Mouse (Mus musculus): ENCODE results near the gene Rfx4. TPM values are rescaled to one million over a fixed set of nuclear protein-coding genes. Genes with fewer than 3 reads are reported as not detected.

The Rfx4 gene
- polyA plus RNA-seq, 1 experiment from 2014 or later: 0.15 TPM

DNA sequence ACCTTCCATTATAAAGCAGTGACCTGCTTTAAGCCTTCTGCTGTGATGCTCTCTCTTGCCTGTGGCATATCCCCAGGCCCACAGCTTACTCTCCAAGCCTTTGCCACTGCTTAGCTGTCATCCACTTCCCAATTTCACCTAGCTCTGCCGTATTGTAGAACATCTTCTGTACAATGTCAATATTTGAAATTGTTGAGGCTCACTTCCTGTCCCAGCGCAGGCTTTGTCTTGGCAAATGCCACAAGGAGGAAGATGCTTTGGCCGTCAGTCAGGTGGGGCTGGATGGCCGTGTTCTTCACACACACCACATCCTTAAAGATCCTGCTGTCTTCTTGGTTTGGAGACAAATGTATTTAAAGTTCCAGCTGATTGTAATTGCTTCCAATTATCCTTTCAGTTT lies 29.5 kb downstream of the Rfx4 start:
- Histone ChIP-seq H3K9ac (no peak overlapping the region), H3K27ac (replicated peaks) (no peak overlapping the region), H3K27me3 (no peaks in the 10 kb centered on the region), H3K9me3 (replicated peaks) (no peaks in the 10 kb centered on the region), H3K4me3 (replicated peaks) (no peak overlapping the region), H3K4me2 (replicated peaks) (no peak overlapping the region), H3K4me1 (no peaks in the 10 kb centered on the region), H3K36me3 (no peaks in the 10 kb centered on the region)
- ATAC-seq (ENCODE audit: insufficient number of reproducible peaks, low FRiP score, low TSS enrichment, low read depth): no peak
- WGBS: 76% methylated on average over 4 of the region's 4 CpGs

DNA sequence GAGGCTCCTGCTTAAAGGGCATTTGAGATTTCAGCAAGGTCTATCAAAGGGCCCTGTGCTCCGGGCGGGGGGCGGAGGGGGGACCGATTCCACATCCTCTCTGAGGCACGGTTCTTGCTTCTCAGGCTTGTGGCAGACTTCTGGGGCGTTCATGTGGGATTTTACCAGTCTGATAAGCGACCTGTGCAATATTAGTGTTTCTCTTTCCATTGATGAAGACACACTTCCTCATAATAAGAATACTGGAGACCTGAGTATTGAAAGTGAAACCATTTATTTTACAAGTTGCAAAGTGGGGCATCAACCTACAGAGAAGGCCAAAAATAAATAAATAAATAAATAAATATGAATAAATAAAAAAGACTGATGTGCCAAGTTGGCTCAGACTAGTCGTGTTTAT lies 34.5 kb downstream of the Rfx4 start:
- Histone ChIP-seq H3K27me3 (no peaks in the 10 kb centered on the region), H3K4me1 (no peaks in the 10 kb centered on the region), H3K27ac (replicated peaks) (no peak overlapping the region), H3K9me3 (replicated peaks) (no peaks in the 10 kb centered on the region), H3K4me3 (replicated peaks) (no peak overlapping the region), H3K4me2 (replicated peaks) (no peak overlapping the region), H3K9ac (no peak overlapping the region), H3K36me3 (no peaks in the 10 kb centered on the region)
- WGBS: 85% methylated on average over 8 of the region's 8 CpGs
- no peak for ATAC-seq (ENCODE audit: insufficient number of reproducible peaks, low FRiP score, low TSS enrichment, low read depth)

DNA sequence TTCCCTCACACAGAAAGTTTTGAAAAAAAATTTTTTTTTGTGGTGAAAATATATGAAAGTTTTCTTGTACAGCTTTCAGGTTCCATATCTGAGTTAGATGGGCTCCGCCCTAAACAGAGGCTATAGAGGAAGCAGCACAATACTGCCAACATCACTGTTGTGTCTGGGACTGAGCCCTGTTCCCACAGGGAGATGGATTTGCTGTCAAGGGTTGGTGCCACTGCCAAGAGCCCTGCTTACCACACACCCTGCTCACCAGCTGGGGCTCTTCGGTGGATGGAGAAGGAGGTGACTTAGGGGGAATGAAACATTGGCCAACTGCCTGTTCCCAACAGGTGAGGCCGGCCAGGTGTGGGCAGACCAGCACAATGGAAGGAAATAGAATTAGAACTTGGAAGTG lies 35.3 kb downstream of the Rfx4 start:
- no peak overlapping the region for H3K9ac ChIP-seq
- no peaks in the 10 kb centered on the region for H3K27me3 ChIP-seq
- H3K4me3 ChIP-seq (replicated peaks): no peak overlapping the region
- no peaks in the 10 kb centered on the region for H3K36me3 ChIP-seq
- no peak overlapping the region for H3K27ac ChIP-seq (replicated peaks)
- no peak for ATAC-seq (ENCODE audit: insufficient number of reproducible peaks, low FRiP score, low TSS enrichment, low read depth)
- no peak overlapping the region for H3K4me2 ChIP-seq (replicated peaks)
- H3K9me3 ChIP-seq (replicated peaks): no peaks in the 10 kb centered on the region
- 83% methylated on average over 3 of the region's 3 CpGs for WGBS
- no peaks in the 10 kb centered on the region for H3K4me1 ChIP-seq

DNA sequence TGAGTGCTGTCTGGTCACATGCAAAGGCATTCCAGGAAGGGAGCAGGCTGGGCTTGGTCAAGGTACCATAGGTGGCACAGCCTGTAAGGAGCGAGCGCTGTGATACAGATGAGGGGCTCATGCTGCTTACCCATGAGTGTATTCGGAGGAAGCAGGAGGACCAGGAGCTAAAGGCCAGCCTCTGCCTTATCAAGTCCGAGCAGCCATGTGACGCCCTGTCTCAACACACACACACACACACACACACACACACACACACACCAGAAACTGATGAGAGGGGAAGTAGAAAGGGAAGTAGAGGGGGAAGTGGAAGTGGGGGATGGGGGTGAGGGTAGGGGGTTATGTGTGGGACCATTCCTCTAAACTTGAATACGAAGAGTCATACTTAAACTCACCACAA lies 45.7 kb downstream of the Rfx4 start:
- WGBS: 84% methylated on average over 6 of the region's 6 CpGs
- H3K9ac ChIP-seq: no peak overlapping the region
- no peaks in the 10 kb centered on the region for H3K36me3 ChIP-seq
- no peaks in the 10 kb centered on the region for H3K27me3 ChIP-seq
- H3K4me2 ChIP-seq (replicated peaks): no peak overlapping the region
- no peak overlapping the region for H3K4me3 ChIP-seq (replicated peaks)
- no peaks in the 10 kb centered on the region for H3K9me3 ChIP-seq (replicated peaks)
- no peak for ATAC-seq (ENCODE audit: insufficient number of reproducible peaks, low FRiP score, low TSS enrichment, low read depth)
- H3K27ac ChIP-seq (replicated peaks): no peak overlapping the region
- no peaks in the 10 kb centered on the region for H3K4me1 ChIP-seq

DNA sequence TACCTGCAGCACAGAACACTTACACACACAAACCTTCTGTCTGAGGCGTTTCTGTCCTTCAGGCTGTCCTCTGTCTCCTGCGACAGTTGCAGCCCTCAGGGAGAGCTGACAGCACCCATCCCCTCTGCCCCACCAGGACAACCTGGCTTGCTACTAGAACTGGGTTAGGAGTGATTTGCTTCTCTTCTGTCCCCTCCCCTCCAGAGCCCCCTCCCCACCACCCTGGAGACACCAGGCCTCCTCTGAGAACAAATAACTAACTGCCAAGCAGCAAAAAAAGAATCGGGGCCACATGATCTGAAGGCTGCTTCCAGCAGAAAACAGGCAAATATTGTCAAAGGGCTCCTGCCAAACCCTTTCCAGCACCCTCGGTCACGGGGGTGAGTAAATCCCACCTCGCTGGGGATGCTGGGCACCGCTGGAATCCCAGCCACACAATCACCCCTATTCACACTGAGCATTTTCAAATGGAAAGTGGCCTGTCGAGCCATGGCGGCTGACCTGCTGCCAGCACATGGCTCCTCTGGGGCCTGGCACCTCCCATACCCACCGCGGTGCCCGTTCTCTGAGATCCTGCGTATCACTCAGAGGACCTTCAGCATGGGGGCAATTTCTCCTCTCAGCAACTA lies 47.5 kb downstream of the Rfx4 start:
- ATAC-seq (ENCODE audit: insufficient number of reproducible peaks, low FRiP score, low TSS enrichment, low read depth): no peak
- Histone ChIP-seq H3K27ac (replicated peaks) (no peak overlapping the region), H3K9ac (no peak overlapping the region), H3K4me1 (no peaks in the 10 kb centered on the region), H3K4me3 (replicated peaks) (no peak overlapping the region), H3K4me2 (replicated peaks) (no peak overlapping the region), H3K9me3 (replicated peaks) (no peaks in the 10 kb centered on the region), H3K27me3 (no peaks in the 10 kb centered on the region), H3K36me3 (no peaks in the 10 kb centered on the region)
- 56% methylated on average over 13 of the region's 13 CpGs for WGBS

DNA sequence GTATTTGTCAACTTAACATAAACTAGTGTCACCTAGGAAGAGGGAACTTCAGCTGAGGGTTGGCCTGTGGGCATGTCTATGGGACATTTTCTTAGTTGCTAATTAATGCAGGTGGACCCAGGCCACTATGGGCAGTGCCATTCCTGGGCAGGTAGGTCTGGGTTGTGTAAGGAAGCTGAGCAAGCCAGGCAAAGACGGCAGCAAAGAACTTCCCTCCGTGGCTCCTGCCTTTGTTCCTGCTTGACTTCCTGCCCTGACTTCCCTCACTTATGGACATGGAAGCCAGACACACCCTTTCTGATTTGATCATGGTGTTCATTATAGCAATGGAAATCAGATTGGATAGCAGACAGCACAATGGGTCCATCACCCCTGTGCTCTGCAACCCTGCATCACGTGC lies 49.7 kb downstream of the Rfx4 start:
- Histone ChIP-seq H3K9me3 (replicated peaks) (no peaks in the 10 kb centered on the region), H3K36me3 (no peaks in the 10 kb centered on the region), H3K4me1 (no peaks in the 10 kb centered on the region), H3K4me2 (replicated peaks) (no peak overlapping the region), H3K27ac (replicated peaks) (no peak overlapping the region), H3K4me3 (replicated peaks) (no peak overlapping the region), H3K9ac (no peak overlapping the region), H3K27me3 (no peaks in the 10 kb centered on the region)
- ATAC-seq (ENCODE audit: insufficient number of reproducible peaks, low FRiP score, low TSS enrichment, low read depth): no peak
- 70% methylated on average over 3 of the region's 3 CpGs for WGBS

DNA sequence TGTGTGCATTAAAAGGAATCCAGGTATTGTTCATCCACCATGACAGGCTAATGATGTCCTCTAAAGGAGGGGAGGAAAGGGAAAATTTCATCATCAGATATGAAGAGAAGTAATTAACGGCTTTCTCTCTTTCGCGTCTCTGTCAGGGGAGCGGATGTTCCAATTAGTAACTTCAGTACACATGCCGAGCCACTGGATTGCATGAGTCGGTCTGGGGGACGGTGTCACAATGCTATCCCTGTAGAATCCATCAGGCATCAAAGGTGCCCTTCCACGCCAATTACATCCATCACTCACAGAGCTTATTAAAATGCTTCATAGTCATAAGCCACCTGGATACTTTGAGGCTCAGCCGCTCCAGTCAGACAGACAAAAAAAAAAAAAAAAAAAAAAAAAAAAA lies 51.3 kb downstream of the Rfx4 start:
- no peak for ATAC-seq (ENCODE audit: insufficient number of reproducible peaks, low FRiP score, low TSS enrichment, low read depth)
- H3K9me3 ChIP-seq (replicated peaks): no peaks in the 10 kb centered on the region
- no peak overlapping the region for H3K27ac ChIP-seq (replicated peaks)
- no peaks in the 10 kb centered on the region for H3K4me1 ChIP-seq
- H3K36me3 ChIP-seq: no peaks in the 10 kb centered on the region
- H3K9ac ChIP-seq: no peak overlapping the region
- H3K4me2 ChIP-seq (replicated peaks): no peak overlapping the region
- no peak overlapping the region for H3K4me3 ChIP-seq (replicated peaks)
- H3K27me3 ChIP-seq: no peaks in the 10 kb centered on the region
- WGBS: 77% methylated on average over 9 of the region's 9 CpGs

DNA sequence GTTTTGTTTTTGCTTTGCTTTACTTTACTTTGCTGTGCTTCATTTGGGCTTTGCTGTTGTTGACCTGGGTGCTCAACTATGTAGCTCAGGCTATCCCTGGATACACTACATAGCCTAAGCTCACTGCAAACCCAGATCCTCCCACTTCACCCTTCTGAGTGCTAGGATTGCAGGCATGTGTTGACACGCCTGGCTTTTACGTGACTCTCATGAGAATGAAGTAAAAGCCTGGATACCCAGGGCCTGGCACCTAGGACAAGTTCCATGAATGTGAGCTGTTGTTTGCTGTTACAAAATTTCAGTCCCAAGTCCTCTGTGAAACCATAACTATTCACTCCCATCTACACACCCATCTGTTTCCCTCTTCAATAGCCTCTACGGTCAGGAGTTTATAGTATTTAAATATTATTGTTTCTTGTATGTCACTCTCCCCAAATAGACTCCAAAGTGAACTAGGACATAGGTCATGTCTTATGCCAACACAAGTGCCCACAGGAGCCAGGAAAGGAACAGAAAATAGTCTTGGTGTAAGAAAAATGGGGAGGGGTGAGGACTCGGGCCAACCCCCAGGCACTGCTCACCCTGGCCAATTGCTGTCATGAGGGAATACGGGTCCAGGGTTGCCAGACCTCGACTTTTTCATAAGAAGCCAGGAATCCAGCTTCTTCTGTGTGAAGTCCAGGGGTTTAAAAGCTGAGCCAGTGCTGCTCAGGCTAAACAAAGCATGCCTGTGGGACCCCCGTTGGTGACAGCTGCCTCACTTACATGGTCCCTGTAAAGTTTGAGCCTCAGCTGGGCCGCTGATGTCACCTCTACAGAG lies 54.4 kb downstream of the Rfx4 start:
- no peak overlapping the region for H3K4me2 ChIP-seq (replicated peaks)
- H3K4me1 ChIP-seq: no peaks in the 10 kb centered on the region
- no peaks in the 10 kb centered on the region for H3K27me3 ChIP-seq
- no peaks in the 10 kb centered on the region for H3K36me3 ChIP-seq
- no peak overlapping the region for H3K27ac ChIP-seq (replicated peaks)
- no peak overlapping the region for H3K9ac ChIP-seq
- H3K9me3 ChIP-seq (replicated peaks): no peaks in the 10 kb centered on the region
- ATAC-seq (ENCODE audit: insufficient number of reproducible peaks, low FRiP score, low TSS enrichment, low read depth): no peak
- H3K4me3 ChIP-seq (replicated peaks): no peak overlapping the region
- WGBS: 73% methylated on average over 8 of the region's 8 CpGs

DNA sequence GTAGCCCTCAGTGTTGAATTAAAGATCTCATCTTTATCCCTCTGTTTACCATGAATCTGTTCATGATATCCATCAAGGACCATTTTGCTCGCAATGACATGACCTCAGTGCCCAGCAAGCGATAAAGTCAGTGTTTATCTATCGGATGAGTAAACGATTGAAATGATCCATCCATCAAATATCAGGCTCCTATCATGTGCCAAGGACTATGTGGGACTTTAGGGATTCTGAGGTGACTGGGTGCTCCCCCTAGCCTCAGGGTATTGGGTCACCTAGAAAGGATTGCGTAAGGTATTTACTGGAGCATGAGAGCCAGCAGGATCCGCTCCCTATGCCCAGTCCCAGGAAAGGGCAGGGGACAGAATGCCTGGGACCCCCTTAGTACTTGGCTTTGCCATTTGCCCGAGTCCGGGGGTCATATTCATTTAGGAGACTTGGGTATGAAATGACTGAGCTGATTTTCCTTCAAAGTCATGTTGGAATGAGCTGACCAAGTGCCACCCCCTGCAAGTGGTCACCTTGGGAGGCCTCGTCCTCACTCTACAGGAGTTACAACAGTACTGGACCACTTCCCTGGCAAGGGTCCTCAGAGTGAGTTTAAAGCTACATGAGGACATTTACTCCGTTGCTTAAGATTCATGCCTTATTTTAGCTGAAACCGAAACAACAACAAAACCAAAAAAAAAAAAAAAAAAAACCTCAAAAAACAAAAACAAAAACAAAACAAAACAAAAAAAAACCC lies 55.5 kb downstream of the Rfx4 start:
- no peaks in the 10 kb centered on the region for H3K27me3 ChIP-seq
- no peak overlapping the region for H3K4me2 ChIP-seq (replicated peaks)
- no peaks in the 10 kb centered on the region for H3K9me3 ChIP-seq (replicated peaks)
- H3K9ac ChIP-seq: no peak overlapping the region
- H3K27ac ChIP-seq (replicated peaks): no peak overlapping the region
- 87% methylated on average over 11 of the region's 11 CpGs for WGBS
- no peak for ATAC-seq (ENCODE audit: insufficient number of reproducible peaks, low FRiP score, low TSS enrichment, low read depth)
- no peaks in the 10 kb centered on the region for H3K36me3 ChIP-seq
- H3K4me3 ChIP-seq (replicated peaks): no peak overlapping the region
- H3K4me1 ChIP-seq: no peaks in the 10 kb centered on the region

DNA sequence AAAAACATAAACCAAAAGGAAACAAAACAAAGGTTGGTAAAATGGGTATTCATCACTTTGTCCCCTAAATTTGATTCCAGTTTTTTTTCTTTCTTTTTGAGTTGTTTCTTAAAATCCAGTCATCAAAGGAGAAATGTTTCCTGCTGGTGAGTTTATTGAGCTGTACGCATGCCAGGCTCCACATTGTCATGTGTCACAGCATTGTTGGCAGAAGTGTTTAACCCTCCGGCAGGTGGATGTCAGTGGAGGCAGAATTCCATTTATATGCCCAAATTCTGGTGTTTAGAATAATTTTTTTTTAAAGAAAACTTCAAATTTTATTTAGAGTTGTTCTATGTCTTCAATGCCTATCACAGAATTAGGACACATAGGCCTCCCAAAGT lies 56.0 kb downstream of the Rfx4 start:
- Histone ChIP-seq H3K4me1 (no peaks in the 10 kb centered on the region), H3K4me2 (replicated peaks) (no peak overlapping the region), H3K36me3 (no peaks in the 10 kb centered on the region), H3K9me3 (replicated peaks) (no peaks in the 10 kb centered on the region), H3K27me3 (no peaks in the 10 kb centered on the region), H3K9ac (no peak overlapping the region), H3K4me3 (replicated peaks) (no peak overlapping the region), H3K27ac (replicated peaks) (no peak overlapping the region)
- ATAC-seq (ENCODE audit: insufficient number of reproducible peaks, low FRiP score, low TSS enrichment, low read depth): no peak
- WGBS: 79% methylated on average over 2 of the region's 2 CpGs

DNA sequence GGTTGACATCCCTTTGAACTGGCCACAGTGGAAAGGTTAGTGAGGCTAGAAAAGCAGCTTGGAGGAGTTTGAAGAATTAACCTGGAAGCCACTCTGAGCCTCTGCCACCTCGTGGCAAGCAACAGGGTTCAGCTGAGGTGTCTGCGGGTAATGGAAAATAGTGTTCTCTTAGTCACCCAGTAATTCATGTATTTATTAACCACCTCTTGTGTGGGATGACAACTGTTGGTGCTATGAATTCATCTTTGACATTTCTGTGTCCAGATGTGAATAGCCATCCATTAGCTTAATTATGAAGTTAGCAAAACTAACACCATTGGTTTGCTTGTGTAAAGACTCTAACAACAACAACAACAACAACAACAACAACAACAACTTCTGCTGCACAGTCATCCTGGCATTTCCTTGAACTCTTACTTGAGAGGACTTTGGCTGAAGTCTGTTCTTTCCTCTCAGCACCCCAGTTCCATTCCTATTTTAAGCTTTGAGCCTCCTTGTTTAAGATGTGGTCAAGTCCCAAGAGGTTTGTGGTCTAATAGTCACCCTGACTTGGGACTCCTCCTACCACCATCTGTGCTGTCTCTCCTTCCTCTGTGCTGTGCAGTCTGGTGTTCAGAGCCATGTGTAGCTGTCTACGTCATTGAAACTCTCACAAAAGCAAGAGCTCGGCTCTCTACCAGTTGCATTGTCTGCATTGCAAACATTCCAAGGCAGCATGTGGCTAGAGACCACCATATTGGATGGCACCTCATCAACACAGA lies 60.0 kb downstream of the Rfx4 start:
- H3K4me1 ChIP-seq: no peaks in the 10 kb centered on the region

More for the DNA sequence above, 60.0 kb downstream of the Rfx4 start:
- 59% methylated on average over 4 of the region's 4 CpGs for WGBS
- no peaks in the 10 kb centered on the region for H3K36me3 ChIP-seq
- H3K4me3 ChIP-seq (replicated peaks): no peak overlapping the region
- no peak overlapping the region for H3K9ac ChIP-seq
- no peak overlapping the region for H3K27ac ChIP-seq (replicated peaks)
- no peaks in the 10 kb centered on the region for H3K9me3 ChIP-seq (replicated peaks)
- ATAC-seq (ENCODE audit: insufficient number of reproducible peaks, low FRiP score, low TSS enrichment, low read depth): no peak
- no peaks in the 10 kb centered on the region for H3K27me3 ChIP-seq
- H3K4me2 ChIP-seq (replicated peaks): no peak overlapping the region
